Mouse (Mus musculus) urinary bladder, adult 18-20 months (tissue): ENCODE results near the gene Isg20.

Source experiments
- DNase-seq, 2 experiments: peaks; one replicate each; pipeline ENCODE4 v3.0.0; 2022; ENCODE audit warnings: low spot score in 2 of 2, mixed read lengths in 2 of 2

Gene Isg20

DNA sequence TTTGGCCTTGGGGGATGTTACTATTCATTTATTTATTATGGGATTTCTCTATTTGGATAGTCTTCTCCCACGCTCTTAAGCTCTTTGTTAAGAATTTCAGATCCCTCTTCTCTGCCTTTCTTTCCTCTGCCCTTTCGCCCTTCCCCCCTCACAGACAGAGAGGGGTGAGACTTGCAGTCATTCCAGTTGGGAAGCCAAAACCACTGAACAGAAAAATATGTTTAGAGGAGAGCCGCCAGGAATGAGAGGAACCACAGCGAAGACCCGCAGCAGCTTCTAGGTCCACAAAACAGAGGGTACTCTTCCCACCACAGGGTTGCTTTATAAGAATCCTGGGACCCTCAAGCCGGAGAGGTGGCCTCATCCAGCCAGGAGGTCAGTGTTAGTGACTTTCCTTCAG is 41.4 kb downstream of the Isg20 start:
- DNase-seq: no peak

DNA sequence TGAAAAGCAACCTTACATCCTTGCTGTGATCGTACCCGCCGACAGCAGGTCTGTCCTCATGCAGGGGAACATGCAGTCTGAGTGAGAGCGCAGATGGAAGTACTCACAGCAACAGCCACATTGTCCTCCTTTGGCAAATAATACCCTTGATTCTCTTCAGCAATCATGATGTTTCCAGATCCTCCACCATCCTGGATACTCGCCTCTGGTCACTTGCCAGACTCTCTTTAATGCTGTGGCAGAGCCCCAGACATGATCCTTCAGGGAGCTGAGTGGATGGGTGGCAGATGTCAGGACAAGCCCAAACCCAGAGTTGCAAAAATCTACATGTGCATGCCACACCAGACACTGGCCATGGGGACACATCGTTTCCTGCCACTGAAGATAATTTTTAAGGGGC is 41.9 kb downstream of the Isg20 start:
- DNase-seq: no peak

DNA sequence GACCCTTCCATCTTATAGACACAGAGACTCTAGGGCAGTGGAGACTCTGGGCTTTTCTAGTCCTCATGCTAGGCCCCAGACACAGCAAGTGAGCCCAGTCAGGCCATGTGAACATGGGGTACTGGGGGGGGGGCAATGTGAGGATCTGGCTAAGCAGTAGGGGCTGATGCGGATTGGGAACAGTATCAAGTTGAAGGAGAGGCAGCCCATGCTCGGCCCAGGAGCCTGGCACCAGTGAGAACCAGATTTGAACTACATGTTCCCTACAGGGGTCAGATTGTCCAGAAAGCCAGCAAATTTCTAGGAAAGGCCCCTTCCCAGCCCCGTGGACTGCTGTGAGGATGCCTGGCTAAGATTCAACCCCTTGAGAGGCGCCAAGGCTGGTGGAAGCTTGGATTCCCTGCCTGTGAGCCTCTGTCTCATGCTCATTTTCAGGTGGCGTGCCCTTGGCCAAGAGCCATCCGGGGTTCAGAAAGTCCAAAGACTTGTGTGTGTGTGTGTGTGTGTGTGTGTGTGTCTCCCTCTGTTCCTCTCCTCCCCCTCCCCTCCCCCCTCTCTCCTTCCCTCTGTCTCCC is 45.4 kb downstream of the Isg20 start:
- no peak for DNase-seq

DNA sequence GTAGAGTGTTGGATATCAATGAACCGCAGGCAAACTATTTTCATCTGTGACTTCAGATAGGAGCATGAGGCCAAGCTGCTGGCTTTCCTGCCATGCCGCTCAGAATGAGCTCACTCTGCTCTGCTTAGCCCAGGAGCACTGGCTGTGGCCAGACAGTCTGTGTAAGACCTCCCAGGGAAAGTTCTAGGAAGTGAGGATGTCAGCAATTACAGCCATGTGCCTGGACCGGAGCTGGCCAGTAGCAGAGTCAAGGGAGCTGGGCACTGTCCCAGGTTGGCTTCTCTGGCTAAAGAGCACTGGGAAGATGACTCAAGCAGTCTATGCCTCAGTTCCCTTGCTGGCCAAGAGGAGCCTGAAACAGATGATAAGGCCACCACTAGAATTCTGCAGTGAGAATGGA is 50.7 kb downstream of the Isg20 start:
- DNase-seq: no peak
